Mouse (Mus musculus) heart, adult 2 months (tissue): ENCODE results near the gene Lyg2.

Source experiments
- CTCF ChIP-seq: fragments of 200-600 bp; IDR thresholded peaks from 2 replicates; pipeline ENCODE4 v1.8.1; 2022; ENCODE audit warnings: antibody characterized with exemption, mild to moderate bottlenecking, moderate library complexity
- EP300 ChIP-seq: fragments of 200-500 bp; IDR thresholded peaks from 2 replicates; pipeline ENCODE4 v1.6.1; 2011; ENCODE audit warnings: low read depth, low read length, control low read depth; ENCODE audit not compliant: insufficient read depth
- POLR2A ChIP-seq: fragments of 200-500 bp; IDR thresholded peaks from 2 replicates; pipeline ENCODE4 v1.6.1; 2011; ENCODE audit warnings: mild to moderate bottlenecking, low read depth, low read length, control low read depth; ENCODE audit not compliant: insufficient read depth

GRCm38 (mm10) chr1:37889206-37889605 lies 27.1 kb downstream of the Lyg2 start:
- TF ChIP-seq POLR2A: no peak
- TF ChIP-seq EP300: no peak
- TF ChIP-seq CTCF: no peak
